8 mouse cellular contexts compared by ENCODE assay signal in the genomic region with DNA sequence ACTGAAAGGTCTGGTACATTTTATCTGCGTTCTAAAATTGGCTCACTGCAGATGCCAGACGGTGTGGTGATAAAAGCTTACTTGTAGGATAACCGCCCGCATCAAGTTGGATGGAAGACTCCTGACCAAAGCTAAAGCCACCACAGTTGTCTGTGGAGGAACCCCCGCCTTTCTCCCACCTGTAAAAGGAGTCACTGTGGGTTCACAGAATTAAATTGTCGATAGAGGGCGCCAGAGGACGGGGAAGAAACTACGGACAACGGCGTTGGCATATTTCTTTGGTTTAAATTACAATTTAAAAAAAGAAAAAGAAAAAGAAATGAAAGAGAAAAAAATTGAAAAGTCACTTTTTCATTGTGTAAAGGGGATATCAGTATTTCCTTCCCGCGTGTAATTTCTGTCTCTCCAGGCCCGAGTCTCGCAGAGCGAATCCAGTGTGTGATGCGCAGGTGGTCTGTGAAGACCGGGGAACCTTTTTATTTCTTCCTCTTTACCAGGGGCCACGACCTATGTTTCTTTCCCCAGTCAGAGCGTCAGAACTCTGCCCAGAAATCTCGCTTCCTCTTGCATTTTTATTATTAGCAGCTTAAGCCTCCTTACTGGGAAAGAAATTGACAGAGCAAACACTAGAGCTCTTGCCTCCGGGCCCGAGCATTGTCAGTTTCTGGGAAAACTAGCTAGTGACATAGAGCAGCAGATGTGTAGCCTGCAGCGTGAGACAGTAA. TPM values are rescaled to one million over a fixed set of nuclear protein-coding genes. Genes with fewer than 3 reads are reported as not detected.
DNase-seq lines count a peak whose midpoint lies in the region; ATAC-seq lines count a peak whose summit lies in the region.

No protein-coding gene starts in this region.

- peak; percentile 58 for DNase-seq in neural tube, embryonic 10.5 days (ENCODE audit: extremely low spot score, low spot score)
- peak; percentile 53 for DNase-seq in adrenal gland, postnatal 25 days
- DNase-seq in embryonic facial prominence, embryonic 14.5 days (ENCODE audit: low spot score), result peak; percentile 65
- peak; percentile 71 to 75 for DNase-seq in kidney, postnatal 4 days
- DNase-seq in right cerebral cortex, adult 18-20 months, result peak; percentile 43

- H3K36me3 ChIP-seq in neural tube, embryonic 15.5 days, result no peaks in the 10 kb centered on the region
- no peaks in the 10 kb centered on the region for H3K36me3 ChIP-seq in embryonic facial prominence, embryonic 14.5 days (ENCODE audit: control insufficient read depth, insufficient read depth, low read length)
- no peaks in the 10 kb centered on the region for H3K36me3 ChIP-seq in lung, embryonic 16.5 days (ENCODE audit: control insufficient read depth, insufficient read depth, low read length)

- WGBS in neural tube, embryonic 15.5 days, result 64% methylated on average over 24 of the region's 24 CpGs
- WGBS in embryonic facial prominence, embryonic 14.5 days, result 47% methylated on average over 24 of the region's 24 CpGs
- 43% methylated on average over 24 of the region's 24 CpGs for WGBS in lung, embryonic 16.5 days

- no peaks in the 10 kb centered on the region for H3K9me3 ChIP-seq in neural tube, embryonic 15.5 days (replicated peaks)
- H3K9me3 ChIP-seq in embryonic facial prominence, embryonic 14.5 days (ENCODE audit: control insufficient read depth, low read length), result no peaks in the 10 kb centered on the region
- H3K9me3 ChIP-seq in lung, embryonic 16.5 days (ENCODE audit: control insufficient read depth, low read length), result no peaks in the 10 kb centered on the region

- H3K4me3 ChIP-seq in neural tube, embryonic 15.5 days (replicated peaks), result no peak overlapping the region
- H3K4me3 ChIP-seq in embryonic facial prominence, embryonic 14.5 days (ENCODE audit: low read depth, low read length), result no peak overlapping the region
- H3K4me3 ChIP-seq in lung, embryonic 16.5 days (ENCODE audit: low read length), result no peak overlapping the region

- peaks cover 10% of the 10 kb centered on the region; the same call in 1 of the 2 replicates for H3K4me1 ChIP-seq in neural tube, embryonic 15.5 days
- H3K4me1 ChIP-seq in embryonic facial prominence, embryonic 14.5 days (ENCODE audit: control insufficient read depth, insufficient read depth, low read length), result no peaks in the 10 kb centered on the region
- no peaks in the 10 kb centered on the region for H3K4me1 ChIP-seq in lung, embryonic 16.5 days (replicated peaks; ENCODE audit: control insufficient read depth, insufficient read depth, low read length)

- no peak overlapping the region for H3K27ac ChIP-seq in neural tube, embryonic 15.5 days (replicated peaks)
- no peak overlapping the region for H3K27ac ChIP-seq in embryonic facial prominence, embryonic 14.5 days (replicated peaks; ENCODE audit: low read depth, low read length)
- no peak overlapping the region for H3K27ac ChIP-seq in lung, embryonic 16.5 days (ENCODE audit: low read length)

- no peak for ATAC-seq in neural tube, embryonic 15.5 days (ENCODE audit: low FRiP score)
- no peak for ATAC-seq in embryonic facial prominence, embryonic 14.5 days (ENCODE audit: low read depth)
- ATAC-seq in lung, embryonic 16.5 days (ENCODE audit: low read depth), result no peak
- no peak for ATAC-seq in erythroid progenitor cell, adult 5-6 weeks (replicated peaks; ENCODE audit: low FRiP score, poor library complexity, severe bottlenecking)

- no peak overlapping the region for H3K9ac ChIP-seq in neural tube, embryonic 15.5 days (replicated peaks)
- H3K9ac ChIP-seq in embryonic facial prominence, embryonic 14.5 days (ENCODE audit: low read depth, low read length), result no peak overlapping the region
- no peak overlapping the region for H3K9ac ChIP-seq in lung, embryonic 16.5 days (ENCODE audit: low read length)

- no peaks in the 10 kb centered on the region for H3K27me3 ChIP-seq in neural tube, embryonic 15.5 days (replicated peaks)
- H3K27me3 ChIP-seq in embryonic facial prominence, embryonic 14.5 days (replicated peaks; ENCODE audit: control insufficient read depth, insufficient read depth, low read length), result no peaks in the 10 kb centered on the region
- H3K27me3 ChIP-seq in lung, embryonic 16.5 days (ENCODE audit: control insufficient read depth, insufficient read depth, low read depth, low read length), result no peaks in the 10 kb centered on the region

- no peak overlapping the region for H3K4me2 ChIP-seq in neural tube, embryonic 15.5 days
- H3K4me2 ChIP-seq in embryonic facial prominence, embryonic 14.5 days (ENCODE audit: low read depth, low read length), result peak overlapping the region; percentile 23; the same call in 1 of the 2 replicates
- H3K4me2 ChIP-seq in lung, embryonic 16.5 days (ENCODE audit: low read depth, low read length), result 0 out of 2 replicates have a peak overlapping the region, but pooled peaks have one; percentile 12

RNA-seq across cellular contexts. Expression of a gene that starts 30.7 kb away (rescaled TPM):
- 541 and 582 TPM in 2 replicates for polyA plus RNA-seq in neural tube, embryonic 15.5 days (2015; fragmentation: Nextera tagmentation; extraction: Ambion mirVana)
- 602 and 744 TPM in 2 replicates for total RNA-seq in adrenal gland, postnatal 25 days (2021)
- 1,104 and 1,207 TPM in 2 replicates for polyA plus RNA-seq in embryonic facial prominence, embryonic 14.5 days (2014; fragmentation: Nextera tagmentation; extraction: Ambion mirVana)
- 840 and 884 TPM in 2 replicates for polyA plus RNA-seq in lung, embryonic 16.5 days (2015; fragmentation: Nextera tagmentation; extraction: Ambion mirVana)
- total RNA-seq in erythroid progenitor cell, adult 5-6 weeks (2015; ENCODE audit: low replicate concordance), result 421 and 458 TPM in 2 replicates
- 604 and 672 TPM in 2 replicates for total RNA-seq in erythroid progenitor cell, adult 5-6 weeks (2017; ENCODE audit: low replicate concordance)

RNA-seq across cellular contexts. Expression of a gene that starts 51.6 kb away (rescaled TPM):
- 205 and 226 TPM in 2 replicates for polyA plus RNA-seq in neural tube, embryonic 15.5 days (2015; fragmentation: Nextera tagmentation; extraction: Ambion mirVana)
- 85.9 and 89.5 TPM in 2 replicates for total RNA-seq in adrenal gland, postnatal 25 days (2021)
- polyA plus RNA-seq in embryonic facial prominence, embryonic 14.5 days (2014; fragmentation: Nextera tagmentation; extraction: Ambion mirVana), result 454 and 459 TPM in 2 replicates
- 351 and 390 TPM in 2 replicates for polyA plus RNA-seq in lung, embryonic 16.5 days (2015; fragmentation: Nextera tagmentation; extraction: Ambion mirVana)
- 50.3 and 78.2 TPM in 2 replicates for total RNA-seq in erythroid progenitor cell, adult 5-6 weeks (2015; ENCODE audit: low replicate concordance)
- 27.6 and 35.3 TPM in 2 replicates for total RNA-seq in erythroid progenitor cell, adult 5-6 weeks (2017; ENCODE audit: low replicate concordance)
